Mouse (Mus musculus) neural tube, embryonic 15.5 days (tissue): ENCODE measurements at regions not wholly inside any gene's neighbourhood (a gene's known extent, or its start where the extent isn't known, plus 50 kb on each side); places are given as distances from the start of the nearest gene placed in this dataset.

ENCODE experiments used
- ATAC-seq: fragments of 200-750 bp; cut with Nextera tagmentation; 2 replicates; pipeline ENCODE4 v1.8.0; 2017; ENCODE audit warnings: mild to moderate bottlenecking, moderate TSS enrichment, moderate library complexity; ENCODE audit not compliant: low FRiP score
- H3K27ac ChIP-seq: fragments of 300-500 bp; sonication (generic); replicated peaks from 2 replicates; pipeline ENCODE4 v1.5.1; 2015; ENCODE audit warnings: mild to moderate bottlenecking, inconsistent platforms
- H3K27me3 ChIP-seq: fragments of 300-500 bp; sonication (generic); replicated peaks from 2 replicates; pipeline ENCODE4 v1.6.1; 2015; ENCODE audit warnings: inconsistent platforms
- H3K36me3 ChIP-seq: fragments of 300-500 bp; sonication (generic); 2 replicates; pipeline ENCODE4 v1.6.1; 2015; ENCODE audit warnings: inconsistent platforms
- H3K4me1 ChIP-seq: fragments of 300-500 bp; sonication (generic); 2 replicates; pipeline ENCODE4 v1.6.1; 2015; ENCODE audit warnings: inconsistent platforms
- H3K4me2 ChIP-seq: fragments of 300-500 bp; sonication (generic); 2 replicates; pipeline ENCODE4 v1.6.1; 2015; ENCODE audit warnings: inconsistent platforms, mild to moderate bottlenecking, moderate library complexity
- H3K4me3 ChIP-seq: fragments of 300-500 bp; sonication (generic); replicated peaks from 2 replicates; pipeline ENCODE4 v1.5.1; 2015; ENCODE audit warnings: mild to moderate bottlenecking, inconsistent platforms
- H3K9ac ChIP-seq: fragments of 300-500 bp; sonication (generic); replicated peaks from 2 replicates; pipeline ENCODE4 v1.6.1; 2015; ENCODE audit warnings: mild to moderate bottlenecking, inconsistent platforms
- H3K9me3 ChIP-seq: fragments of 300-500 bp; sonication (generic); replicated peaks from 2 replicates; pipeline ENCODE4 v1.6.1; 2016; ENCODE audit warnings: inconsistent platforms
- WGBS: fragments of 180-500 bp; shearing (Covaris S2); methylation state at CpG from one replicate; pipeline ENCODE4 v1.1.7; 2015; ENCODE audit warnings: mixed read lengths; 5-methylcytosine and 5-hydroxymethylcytosine counted together

DNA sequence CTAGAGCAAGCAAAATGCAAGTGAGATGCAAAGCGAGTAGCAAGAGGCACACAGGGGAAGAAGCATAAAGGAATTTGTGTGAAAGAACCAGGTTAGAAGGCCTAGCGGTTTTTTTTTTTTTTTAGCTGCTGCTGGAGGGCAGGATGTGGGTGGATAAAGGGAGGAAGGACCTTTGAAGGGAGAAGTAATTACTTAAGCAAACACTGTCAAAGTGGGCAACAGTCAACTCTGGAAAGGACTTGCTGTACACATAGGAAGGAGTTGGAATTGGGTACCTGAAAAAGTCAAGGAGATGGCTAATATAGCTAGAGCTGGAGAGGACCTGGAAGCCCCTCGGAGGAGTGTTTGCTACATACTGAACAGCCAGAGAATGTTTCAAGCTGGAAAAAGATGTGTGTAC is 391.6 kb downstream of the Mllt3 start:
- Histone ChIP-seq H3K9me3 (no peaks in the 10 kb centered on the region), H3K27me3 (no peaks in the 10 kb centered on the region), H3K4me2 (no peak overlapping the region), H3K9ac (no peak overlapping the region), H3K27ac (no peak overlapping the region), H3K4me1 (peaks cover 6% of the 10 kb centered on the region; the same call in 1 of the 2 replicates), H3K4me3 (no peak overlapping the region), H3K36me3 (no peaks in the 10 kb centered on the region)
- no peak for ATAC-seq
- 80% methylated on average over 3 of the region's 3 CpGs for WGBS

DNA sequence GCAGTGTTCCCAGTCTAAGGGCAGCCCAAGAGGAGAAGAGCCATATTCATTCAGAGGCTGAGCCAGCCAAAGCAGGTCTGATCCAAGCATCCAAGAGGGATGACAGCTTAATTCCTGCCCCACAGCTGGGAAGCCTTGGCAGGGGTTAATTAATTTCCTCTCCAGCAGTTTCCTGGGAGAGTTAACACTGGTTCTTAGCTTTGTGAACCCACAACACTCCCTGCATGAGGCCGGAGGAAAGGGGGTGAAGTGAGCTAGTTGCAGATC is 394.9 kb downstream of the Mllt3 start:
- Histone ChIP-seq H3K4me3 (no peak overlapping the region), H3K27me3 (no peaks in the 10 kb centered on the region), H3K36me3 (no peaks in the 10 kb centered on the region), H3K4me1 (peaks cover 6% of the 10 kb centered on the region; the same call in 1 of the 2 replicates), H3K4me2 (no peak overlapping the region), H3K9me3 (no peaks in the 10 kb centered on the region), H3K27ac (no peak overlapping the region), H3K9ac (no peak overlapping the region)
- ATAC-seq: no peak
- 4% methylated on average over 1 of the region's 1 CpGs for WGBS

DNA sequence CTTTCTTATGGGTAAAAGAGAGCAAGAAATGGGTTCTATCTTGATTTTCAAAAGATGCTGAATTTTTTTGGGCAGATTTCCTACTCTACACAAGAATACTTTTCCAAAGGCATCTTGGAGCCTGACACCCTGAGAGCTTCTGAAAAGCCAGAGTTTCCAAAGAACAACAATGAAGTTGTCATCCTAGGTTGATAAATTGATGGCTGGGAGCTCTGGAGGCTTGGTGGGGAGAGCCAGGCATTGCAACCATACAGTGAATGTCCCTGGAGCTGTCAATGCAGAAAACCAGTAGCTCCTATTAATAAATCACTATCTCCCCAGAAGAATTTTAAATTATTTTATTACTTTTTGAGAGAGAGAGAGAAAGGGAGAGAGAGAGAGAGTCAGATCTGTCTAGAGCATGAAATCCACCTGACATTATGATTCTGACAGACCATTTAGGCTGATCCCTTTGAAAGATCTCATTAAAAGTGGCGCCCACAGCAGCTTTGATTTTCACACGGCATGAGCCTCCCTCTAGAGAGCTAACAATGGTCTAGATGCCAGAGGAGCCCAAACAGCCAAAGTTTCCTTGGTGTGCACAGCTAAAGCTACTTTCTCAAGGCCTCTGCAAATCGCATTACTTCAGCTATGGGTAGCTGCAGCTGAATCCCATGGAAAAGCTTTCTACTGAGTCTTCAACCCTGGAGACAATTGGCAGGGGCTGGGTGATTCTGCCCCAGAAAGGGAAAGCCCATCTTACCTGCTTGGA is 395.4 kb downstream of the Mllt3 start:
- Histone ChIP-seq H3K4me3 (no peak overlapping the region), H3K27ac (no peak overlapping the region), H3K4me1 (peaks cover 6% of the 10 kb centered on the region; the same call in 1 of the 2 replicates), H3K4me2 (no peak overlapping the region), H3K9ac (no peak overlapping the region), H3K27me3 (no peaks in the 10 kb centered on the region), H3K36me3 (no peaks in the 10 kb centered on the region), H3K9me3 (no peaks in the 10 kb centered on the region)
- WGBS: 23% methylated on average over 3 of the region's 3 CpGs
- ATAC-seq: no peak

DNA sequence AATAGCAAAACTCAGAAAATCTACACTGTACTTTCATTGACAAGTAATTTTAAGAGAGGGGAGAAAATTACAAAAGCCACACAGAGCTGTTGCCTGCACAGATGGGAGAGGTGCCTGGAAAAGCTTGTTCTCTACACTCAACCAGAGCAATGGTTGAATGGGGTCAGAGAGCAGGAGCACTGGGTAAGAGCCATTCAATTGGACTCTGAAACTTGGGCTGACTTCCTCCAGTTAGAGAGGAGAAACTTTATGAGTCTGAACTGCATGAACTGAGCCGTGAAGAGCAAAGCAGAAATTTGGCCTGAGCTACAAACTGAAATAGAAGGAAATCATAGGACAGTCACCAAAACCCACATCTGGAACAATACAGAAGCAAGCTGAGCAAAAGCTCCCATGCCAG is 380.8 kb upstream of the Slc24a2 start:
- no peaks in the 10 kb centered on the region for H3K4me1 ChIP-seq
- no peak overlapping the region for H3K4me3 ChIP-seq
- ATAC-seq: no peak
- H3K36me3 ChIP-seq: no peaks in the 10 kb centered on the region
- H3K4me2 ChIP-seq: no peak overlapping the region
- 89% methylated on average over 1 of the region's 1 CpGs for WGBS
- no peaks in the 10 kb centered on the region for H3K9me3 ChIP-seq
- H3K9ac ChIP-seq: no peak overlapping the region
- H3K27me3 ChIP-seq: no peaks in the 10 kb centered on the region
- H3K27ac ChIP-seq: no peak overlapping the region

DNA sequence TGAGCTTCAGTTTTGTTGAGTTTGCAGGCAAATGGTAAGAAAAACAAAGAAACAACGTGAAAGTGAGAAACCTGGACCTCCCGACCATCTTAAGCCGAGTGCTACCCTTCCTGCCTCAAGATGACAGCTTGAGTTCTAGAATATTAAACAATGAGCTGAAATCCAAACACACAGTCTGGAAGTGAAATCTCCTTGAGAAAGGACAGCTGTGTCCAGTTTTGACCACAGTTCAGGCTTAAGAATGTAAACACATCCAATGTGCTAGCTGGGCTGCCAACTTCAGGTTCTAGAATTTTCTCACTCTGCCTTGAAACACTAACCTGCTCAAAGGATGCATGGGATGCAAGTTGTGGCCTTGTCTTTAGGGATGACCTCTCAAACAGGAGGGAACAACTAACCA is 363.4 kb upstream of the Slc24a2 start:
- H3K27me3 ChIP-seq: no peaks in the 10 kb centered on the region
- H3K27ac ChIP-seq: no peak overlapping the region
- H3K4me1 ChIP-seq: no peaks in the 10 kb centered on the region
- no peak for ATAC-seq
- no peaks in the 10 kb centered on the region for H3K36me3 ChIP-seq
- H3K9me3 ChIP-seq: no peaks in the 10 kb centered on the region
- H3K4me2 ChIP-seq: no peak overlapping the region
- H3K9ac ChIP-seq: no peak overlapping the region
- no peak overlapping the region for H3K4me3 ChIP-seq
- WGBS: 82% methylated on average over 3 of the region's 3 CpGs

DNA sequence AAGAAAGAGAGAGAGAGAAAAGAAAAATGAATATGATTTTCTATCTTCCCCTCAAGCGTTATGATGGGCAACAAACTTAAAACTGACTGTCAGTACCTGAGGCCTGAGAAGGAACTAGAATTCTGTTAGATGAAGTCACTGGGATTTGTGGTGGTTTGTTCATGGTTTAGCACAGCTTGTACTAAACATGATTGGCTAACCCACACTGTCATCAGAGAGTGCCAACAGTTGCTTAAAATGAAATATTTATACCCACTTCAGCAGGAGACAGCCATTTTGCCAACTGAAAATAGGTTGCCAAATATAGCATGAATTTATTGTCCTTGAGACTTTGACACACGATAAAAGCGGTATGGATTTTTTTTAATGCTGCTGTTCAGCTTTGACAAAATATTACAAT is 360.5 kb upstream of the Slc24a2 start:
- Histone ChIP-seq H3K9ac (no peak overlapping the region), H3K4me1 (no peaks in the 10 kb centered on the region), H3K27me3 (no peaks in the 10 kb centered on the region), H3K27ac (no peak overlapping the region), H3K4me3 (no peak overlapping the region), H3K4me2 (no peak overlapping the region), H3K9me3 (no peaks in the 10 kb centered on the region), H3K36me3 (no peaks in the 10 kb centered on the region)
- WGBS: 89% methylated on average over 3 of the region's 3 CpGs
- ATAC-seq: no peak

DNA sequence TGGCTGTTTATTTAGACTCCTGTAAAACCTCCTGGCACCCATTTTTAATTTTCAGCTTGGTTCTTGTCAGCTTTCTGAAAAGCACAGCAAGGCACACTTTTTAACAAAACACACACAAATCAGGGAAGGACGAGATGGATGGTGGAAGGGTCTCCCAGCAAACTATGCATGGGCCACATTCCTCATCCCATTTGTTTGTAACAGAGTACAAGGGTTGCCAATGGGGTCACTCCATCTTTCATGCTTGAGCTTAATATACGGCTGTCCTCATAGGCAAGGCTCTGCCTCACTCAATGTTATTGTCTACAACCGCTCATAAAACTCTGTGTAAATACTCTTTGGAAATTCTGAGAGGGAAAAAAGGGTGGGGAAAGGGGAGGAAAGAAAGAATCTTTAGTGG is 347.9 kb upstream of the Slc24a2 start:
- no peak overlapping the region for H3K9ac ChIP-seq
- H3K4me1 ChIP-seq: no peaks in the 10 kb centered on the region
- no peaks in the 10 kb centered on the region for H3K27me3 ChIP-seq
- no peaks in the 10 kb centered on the region for H3K9me3 ChIP-seq
- WGBS: 18% methylated on average over 3 of the region's 3 CpGs
- no peaks in the 10 kb centered on the region for H3K36me3 ChIP-seq
- no peak for ATAC-seq
- no peak overlapping the region for H3K4me2 ChIP-seq
- H3K27ac ChIP-seq: no peak overlapping the region
- H3K4me3 ChIP-seq: no peak overlapping the region

DNA sequence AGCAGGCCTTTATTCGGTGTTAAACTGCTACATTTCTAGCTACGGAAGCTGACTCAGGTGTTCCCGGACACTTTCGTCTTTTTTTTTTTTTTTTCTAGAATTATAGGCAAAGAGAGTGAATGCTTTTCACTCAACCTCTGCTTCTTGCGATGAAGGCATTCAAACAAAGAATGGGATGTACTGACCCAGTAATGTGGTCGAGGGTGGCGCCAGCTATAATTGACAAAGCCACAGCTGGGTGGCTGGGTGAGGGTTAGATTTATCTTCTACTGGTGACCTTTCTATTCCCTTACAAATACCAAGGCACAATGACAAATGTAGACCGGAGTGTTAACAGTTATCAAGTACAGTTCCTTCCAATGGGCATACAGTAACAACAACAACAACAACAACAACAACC is 340.7 kb upstream of the Slc24a2 start:
- 15% methylated on average over 8 of the region's 8 CpGs for WGBS
- Histone ChIP-seq H3K9me3 (no peaks in the 10 kb centered on the region), H3K36me3 (no peaks in the 10 kb centered on the region), H3K9ac (peak overlapping the region; percentile 30; the same call in 1 of the 2 replicates), H3K27ac (peak overlapping the region; percentile 77; the same call in 1 of the 2 replicates), H3K4me3 (peak overlapping the region; percentile 28), H3K27me3 (peaks cover 5% of the 10 kb centered on the region; the same call in 1 of the 2 replicates), H3K4me2 (peak overlapping the region; percentile 59), H3K4me1 (peaks cover 16% of the 10 kb centered on the region)
- ATAC-seq: peak; percentile 54

DNA sequence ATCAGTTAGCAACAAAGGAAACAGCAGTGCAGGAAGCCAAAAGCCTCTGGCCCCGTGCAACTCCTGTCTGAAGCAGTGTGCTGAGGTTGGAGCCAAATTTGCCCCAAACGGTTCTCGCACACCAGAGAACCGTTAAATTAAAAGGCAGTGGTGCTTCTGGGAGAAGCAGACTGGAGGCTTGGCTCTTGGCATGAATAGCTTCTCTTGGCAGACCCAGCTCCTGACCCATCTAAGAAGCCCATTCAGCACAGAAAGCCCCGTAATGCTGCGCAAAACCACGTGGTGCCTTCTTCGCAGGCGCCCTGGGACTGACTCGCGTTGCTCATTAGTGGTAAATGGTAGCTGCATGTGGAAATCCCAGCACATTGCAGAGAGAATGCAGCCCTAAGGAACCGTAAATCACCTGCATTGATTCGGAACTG is 340.2 kb upstream of the Slc24a2 start:
- Histone ChIP-seq H3K9ac (peak overlapping the region; percentile 30; the same call in 1 of the 2 replicates), H3K4me2 (peak overlapping the region; percentile 59), H3K9me3 (no peaks in the 10 kb centered on the region), H3K36me3 (no peaks in the 10 kb centered on the region), H3K27ac (peak overlapping the region; percentile 77), H3K4me3 (peak overlapping the region; percentile 28), H3K4me1 (peaks cover 16% of the 10 kb centered on the region), H3K27me3 (peaks cover 5% of the 10 kb centered on the region; the same call in 1 of the 2 replicates)
- ATAC-seq: peak; percentile 96
- WGBS: 9% methylated on average over 13 of the region's 13 CpGs

DNA sequence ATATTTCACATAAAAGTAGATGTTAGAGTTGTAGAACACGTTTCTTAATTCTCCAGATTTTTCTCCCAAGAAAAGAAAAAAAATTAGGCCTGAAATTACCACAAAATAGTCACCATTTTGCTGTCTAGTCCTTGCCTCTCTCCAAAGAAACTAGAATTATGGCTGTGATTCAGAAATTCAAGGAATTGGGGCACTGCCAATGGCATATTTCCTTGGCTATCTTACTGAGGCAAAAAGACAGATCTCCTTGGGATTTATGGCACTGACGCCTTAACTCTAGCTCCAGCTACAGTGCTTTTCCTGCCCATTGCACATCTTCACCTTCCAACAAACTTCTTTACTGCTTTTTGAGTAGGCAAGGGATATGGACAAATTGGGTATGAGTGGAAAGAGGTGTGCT is 336.3 kb upstream of the Slc24a2 start:
- 93% methylated on average over 2 of the region's 2 CpGs for WGBS
- peaks cover 16% of the 10 kb centered on the region for H3K4me1 ChIP-seq
- no peaks in the 10 kb centered on the region for H3K36me3 ChIP-seq
- peaks cover 5% of the 10 kb centered on the region; the same call in 1 of the 2 replicates for H3K27me3 ChIP-seq
- H3K4me3 ChIP-seq: no peak overlapping the region
- no peak overlapping the region for H3K4me2 ChIP-seq
- H3K27ac ChIP-seq: no peak overlapping the region
- no peak for ATAC-seq
- no peaks in the 10 kb centered on the region for H3K9me3 ChIP-seq
- H3K9ac ChIP-seq: no peak overlapping the region

DNA sequence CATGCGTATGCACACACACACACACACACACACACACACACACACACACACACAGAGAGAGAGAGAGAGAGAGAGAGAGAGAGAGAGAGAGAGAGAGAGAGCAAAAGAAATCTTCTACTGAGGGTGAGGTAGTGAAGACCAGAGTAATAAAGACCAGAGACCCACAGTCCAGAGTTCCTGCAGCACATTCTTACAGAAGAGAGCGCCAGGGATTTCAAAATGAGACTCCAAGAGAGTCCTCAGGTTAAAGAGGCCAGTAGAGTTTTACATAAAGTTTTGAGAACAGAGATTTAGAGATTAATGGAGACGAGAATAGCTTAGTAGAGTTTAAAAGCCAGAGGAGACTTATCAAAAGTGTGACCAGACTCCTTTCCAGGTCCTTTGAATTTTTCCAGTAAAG is 324.6 kb upstream of the Slc24a2 start:
- Histone ChIP-seq H3K4me3 (no peak overlapping the region), H3K36me3 (no peaks in the 10 kb centered on the region), H3K4me1 (no peaks in the 10 kb centered on the region), H3K27me3 (no peaks in the 10 kb centered on the region), H3K27ac (no peak overlapping the region), H3K9me3 (no peaks in the 10 kb centered on the region), H3K4me2 (no peak overlapping the region), H3K9ac (no peak overlapping the region)
- ATAC-seq: no peak
- WGBS: 90% methylated on average over 3 of the region's 3 CpGs
